Mouse (Mus musculus) gastrocnemius, adult 8-10 months (tissue): ENCODE measurements around the gene Amhr2. TPM values are rescaled to one million over a fixed set of nuclear protein-coding genes. Genes with fewer than 3 reads are reported as not detected.

Source experiments
- DNase-seq, 2 experiments: peaks; one replicate each; pipeline ENCODE4 v3.0.0; 2022; ENCODE audit warnings: low spot score in 2 of 2
- total RNA-seq, 4 experiments: library from RNA; stranded (reverse); gene quantifications; 2 replicates each; pipeline ENCODE4 v1.2.4; 2022

Gene Amhr2
- total RNA-seq, 4 experiments from 2014 or later, result 9.9 to 14.2 (median 11.7) TPM

DNA sequence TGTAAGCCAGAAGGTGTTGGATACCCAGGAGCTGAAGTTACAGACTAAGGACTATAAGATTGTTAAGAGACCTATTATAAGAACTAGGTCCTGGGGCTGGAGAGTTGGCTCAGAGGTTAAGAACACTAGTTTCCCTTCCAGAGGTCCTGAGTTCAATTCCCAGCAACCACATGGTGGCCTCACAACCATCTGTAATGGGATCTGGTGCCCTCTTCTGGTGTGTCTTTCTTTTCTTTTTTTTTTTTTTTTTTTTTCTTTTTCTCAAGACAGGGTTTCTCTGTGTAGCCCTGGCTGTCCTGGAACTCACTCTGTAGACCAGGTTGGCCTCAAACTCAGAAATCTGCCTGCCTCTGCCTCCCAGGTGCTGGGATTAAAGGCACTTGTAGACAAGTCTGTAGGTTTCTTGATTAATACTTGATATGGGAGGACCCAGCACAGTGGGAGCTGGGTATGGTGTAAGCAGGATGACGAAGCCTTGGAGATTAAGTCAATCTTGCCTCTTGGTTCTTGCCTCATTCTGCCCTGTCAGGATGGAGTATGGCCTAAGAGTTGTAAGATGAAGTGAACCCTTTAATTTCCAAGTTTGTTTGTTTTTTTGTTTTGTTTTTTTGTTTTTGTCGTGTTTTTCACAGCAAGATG lies 21.4 kb upstream of the Amhr2 start:
- no peak for DNase-seq

DNA sequence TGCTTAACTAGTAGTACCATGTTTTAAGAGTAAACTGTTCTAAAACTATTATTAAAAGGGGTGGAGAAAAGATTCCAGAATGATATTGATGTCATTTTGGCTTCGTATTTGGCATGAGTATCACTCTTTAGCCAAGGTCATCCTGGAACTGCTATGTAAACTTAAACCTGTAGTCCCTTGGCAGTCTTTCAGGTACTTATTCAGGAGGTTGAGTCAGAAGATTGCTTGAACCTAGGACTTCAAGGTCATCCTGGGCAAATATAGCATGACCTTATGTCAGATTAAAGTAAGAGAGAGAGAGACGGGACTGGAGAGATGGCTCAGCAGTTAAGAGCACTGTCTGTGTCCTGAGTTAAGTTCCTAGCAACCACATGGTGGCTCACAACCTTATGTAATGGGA lies 20.5 kb upstream of the Amhr2 start:
- DNase-seq, result no peak

- DNase-seq, result no peak
These were observed 18.2 kb upstream of the Amhr2 start for GRCm38 (mm10) chr15:102426963-102427362.

GRCm38 (mm10) chr15:102432046-102432445 lies 13.1 kb upstream of the Amhr2 start:
- no peak for DNase-seq

DNA sequence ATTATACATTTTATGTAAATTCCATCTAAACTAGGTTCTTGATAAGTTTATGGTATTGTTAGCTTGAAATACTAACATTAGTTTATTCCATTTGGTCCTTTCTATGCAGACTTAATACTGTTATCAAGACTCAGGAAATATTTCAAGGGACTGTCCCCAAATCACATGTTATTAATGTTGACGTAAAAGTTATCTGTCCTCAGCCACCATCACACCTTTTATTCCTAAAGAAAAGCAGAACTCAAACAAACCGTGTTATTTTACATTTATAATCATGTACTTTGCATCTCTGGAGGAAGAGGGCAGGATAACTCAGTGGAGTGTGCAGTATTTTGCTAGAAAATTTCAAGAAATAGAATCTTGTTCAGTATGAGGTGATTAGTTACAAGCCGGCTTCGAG lies 12.0 kb upstream of the Amhr2 start:
- no peak for DNase-seq

- DNase-seq, result peak; percentile 82 to 84
These were observed 2.7 kb upstream of the Amhr2 start for GRCm38 (mm10) chr15:102442490-102442889.

GRCm38 (mm10) chr15:102446448-102446847 lies 1.3 kb downstream of the Amhr2 start:
- DNase-seq, result no peak

DNA sequence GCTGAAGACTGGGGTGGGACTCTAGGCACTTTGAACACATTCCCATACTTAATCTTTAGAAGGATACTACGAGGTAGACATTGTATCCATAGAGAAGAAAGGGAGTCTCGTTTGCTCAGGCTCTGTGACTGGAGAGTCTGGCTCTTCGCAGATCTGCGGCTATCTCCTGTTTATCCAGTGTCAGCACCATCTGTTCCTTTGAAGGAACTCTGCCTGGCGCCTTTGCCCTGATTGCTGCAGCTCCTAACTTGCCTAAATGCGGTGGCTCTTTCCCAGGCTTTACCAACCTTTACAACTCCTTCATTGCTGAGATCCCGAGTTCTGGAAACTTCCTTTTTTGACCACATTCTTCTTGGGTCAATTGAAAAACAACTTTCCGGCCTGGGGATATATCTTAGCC lies 4.2 kb downstream of the Amhr2 start:
- no peak for DNase-seq

GRCm38 (mm10) chr15:102450928-102451327 lies 5.8 kb downstream of the Amhr2 start:
- no peak for DNase-seq

- peak; percentile 38 to 50 for DNase-seq
These were observed 6.7 kb downstream of the Amhr2 start for GRCm38 (mm10) chr15:102451666-102452430.

- DNase-seq, result no peak
These were observed 10.8 kb downstream of the Amhr2 start for GRCm38 (mm10) chr15:102455993-102456392.

DNA sequence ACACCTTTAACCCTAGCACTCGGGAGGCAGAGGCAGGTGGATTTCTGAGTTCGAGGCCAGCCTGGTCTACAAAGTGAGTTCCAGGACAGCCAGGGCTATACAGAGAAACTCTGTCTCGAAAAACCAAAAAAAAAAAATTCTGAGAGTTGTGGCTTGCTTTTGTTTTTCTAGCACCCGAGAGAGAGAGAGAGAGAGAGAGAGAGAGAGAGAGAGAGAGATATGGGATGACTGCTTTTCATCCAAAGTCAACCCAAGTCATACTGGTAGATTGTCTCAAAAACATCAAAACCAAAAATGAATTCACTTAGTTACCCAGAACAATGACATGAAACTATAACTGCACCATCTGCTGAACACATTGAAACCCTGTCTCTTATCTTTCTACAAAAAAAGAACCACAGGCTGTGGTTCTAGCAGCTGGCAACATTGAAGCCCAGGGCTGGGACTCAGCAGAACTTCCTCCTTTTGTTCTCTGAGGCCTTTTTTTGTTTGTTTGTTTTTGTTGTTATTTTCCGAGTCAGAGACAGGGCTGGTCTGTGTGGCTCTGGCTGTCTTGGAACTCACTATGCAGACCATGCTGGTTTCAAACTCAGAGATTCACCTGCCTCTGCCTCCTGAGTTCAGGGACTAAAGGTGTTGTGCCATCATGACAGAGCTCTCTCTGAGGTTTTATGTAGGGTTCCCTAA lies 13.0 kb downstream of the Amhr2 start:
- DNase-seq, result no peak

- peak; percentile 82 to 87 for DNase-seq
These were observed 13.7 kb downstream of the Amhr2 start, which contains the start of gene Prr13 for GRCm38 (mm10) chr15:102458904-102459317. Prr13 (plus strand) TSS chr15:102459028.

DNA sequence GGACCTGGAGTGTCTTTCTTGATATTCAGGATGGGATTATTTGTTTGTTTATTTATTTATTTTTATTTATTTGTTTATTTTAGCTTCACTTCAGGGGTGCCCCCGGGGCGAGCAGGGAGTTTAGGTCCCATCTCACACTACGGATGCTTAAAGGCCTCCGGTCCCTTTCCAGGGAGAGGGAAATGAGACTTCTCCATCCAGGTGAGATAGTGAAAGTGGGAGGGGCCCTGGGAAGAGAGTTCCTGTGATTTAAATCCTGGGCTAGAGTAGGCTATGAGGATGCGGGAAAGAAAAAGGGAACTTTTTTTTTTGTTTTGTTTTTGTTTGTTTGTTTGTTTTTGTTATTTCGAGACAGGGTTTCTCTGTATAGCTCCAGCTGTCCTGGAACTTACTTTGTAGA lies 14.2 kb downstream of the Amhr2 start:
- no peak for DNase-seq

DNA sequence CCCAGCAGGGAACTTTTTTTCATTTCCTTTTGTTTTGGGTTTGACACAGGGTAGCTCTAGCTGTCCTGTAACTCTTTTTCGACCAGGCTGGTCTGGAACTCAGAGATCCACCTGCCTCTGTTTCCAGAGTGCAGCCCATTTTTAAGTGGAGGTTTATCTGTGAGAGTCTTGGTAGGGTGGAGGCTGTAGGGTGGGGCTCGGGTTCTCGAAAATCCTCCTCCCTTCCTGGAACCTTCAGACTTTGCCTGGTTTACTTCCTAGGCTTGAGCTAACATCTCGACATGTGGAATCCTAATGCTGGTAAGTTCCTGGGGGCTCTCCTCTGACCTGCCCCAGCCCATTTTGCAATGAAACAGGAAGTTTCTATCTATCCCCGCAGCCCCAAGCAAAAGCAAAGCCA lies 14.7 kb downstream of the Amhr2 start:
- DNase-seq, result no peak

DNA sequence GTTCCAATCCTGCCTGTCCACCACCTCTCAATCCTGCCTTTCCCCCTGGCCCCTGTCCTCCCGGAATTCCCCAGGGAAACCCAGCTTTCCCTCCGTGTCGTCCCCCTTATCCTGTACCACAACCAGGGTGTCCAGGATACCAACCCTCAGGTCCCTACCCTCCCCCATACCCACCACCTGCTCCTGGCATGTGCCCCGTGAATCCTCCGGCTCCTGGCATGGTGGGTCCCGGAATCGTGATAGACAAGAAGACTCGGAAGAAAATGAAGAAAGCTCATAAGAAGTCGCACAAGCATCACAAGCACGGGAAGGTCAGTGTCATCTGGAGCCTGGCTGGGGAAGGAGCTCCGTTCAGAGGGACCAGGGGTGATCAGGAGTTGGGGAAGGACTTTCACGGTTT lies 15.2 kb downstream of the Amhr2 start:
- no peak for DNase-seq

DNA sequence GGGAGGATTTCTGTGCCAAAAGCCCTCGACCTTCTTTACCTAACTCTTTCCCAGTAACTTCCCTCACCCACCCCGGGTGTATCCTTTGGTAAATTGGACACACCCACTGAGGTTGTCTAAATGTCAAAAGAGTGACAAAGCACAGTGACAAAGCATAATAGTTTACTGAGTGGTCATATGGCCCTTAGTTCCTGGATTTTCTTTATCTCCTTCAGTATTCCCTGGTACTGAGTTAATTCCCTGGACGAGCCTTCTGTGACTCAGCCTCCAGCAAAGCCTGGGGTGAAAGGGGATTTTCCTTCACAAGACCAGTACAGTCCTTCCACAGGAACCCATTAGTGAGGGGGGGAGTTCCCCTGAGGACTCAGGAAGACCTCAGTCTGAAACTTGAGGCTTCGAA lies 15.8 kb downstream of the Amhr2 start:
- no peak for DNase-seq

- no peak for DNase-seq
These were observed 16.4 kb downstream of the Amhr2 start for GRCm38 (mm10) chr15:102461430-102462075.

DNA sequence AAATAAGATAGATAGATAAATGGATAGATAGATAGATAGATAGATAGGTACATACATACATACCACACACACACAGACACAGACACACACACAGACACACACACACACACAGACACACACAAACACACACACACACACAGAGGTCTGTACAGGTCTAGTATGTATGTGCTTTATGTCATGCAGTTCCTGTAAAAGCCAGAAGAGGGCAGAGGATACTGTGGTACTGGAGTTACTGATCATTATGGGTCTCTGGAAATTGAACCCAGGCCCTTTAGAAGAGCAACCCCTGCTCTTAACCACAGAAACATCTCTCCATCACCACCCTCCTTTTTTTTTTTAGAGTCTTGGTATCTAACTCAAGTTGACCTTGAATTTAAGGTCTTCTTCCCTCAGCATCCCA lies 18.5 kb downstream of the Amhr2 start:
- DNase-seq, result no peak

GRCm38 (mm10) chr15:102468675-102469370 lies 23.7 kb downstream of the Amhr2 start:
- no peak for DNase-seq

- peak; percentile 91 to 94 for DNase-seq
These were observed 25.0 kb downstream of the Amhr2 start, which contains the start of gene Pcbp2 for GRCm38 (mm10) chr15:102470183-102470604. Pcbp2 (plus strand) TSS chr15:102470539.
